Mouse (Mus musculus) cortical plate, adult 2 months (tissue): ENCODE results near the gene Txnrd1. TPM values are rescaled to one million over a fixed set of nuclear protein-coding genes. Genes with fewer than 3 reads are reported as not detected.
A peak's percentile ranks its signal among the peaks of the same experiment; 100 is the strongest.

Experiments used
- H3K27ac ChIP-seq: fragments of 200-500 bp; 2 replicates; pipeline ENCODE4 v1.5.1; 2012; ENCODE audit warnings: low read length, control low read depth, inconsistent platforms; ENCODE audit not compliant: insufficient read depth
- H3K4me1 ChIP-seq: fragments of 200-500 bp; 2 replicates; pipeline ENCODE4 v1.6.1; 2011; ENCODE audit warnings: low read length; ENCODE audit not compliant: control insufficient read depth, insufficient read depth
- H3K4me3 ChIP-seq: fragments of 200-500 bp; 2 replicates; pipeline ENCODE4 v1.5.1; 2011; ENCODE audit warnings: mild to moderate bottlenecking, low read length, control low read depth; ENCODE audit not compliant: insufficient read depth
- CTCF ChIP-seq: fragments of 200-500 bp; IDR thresholded peaks from 2 replicates; pipeline ENCODE4 v1.5.1; 2011; ENCODE audit warnings: mild to moderate bottlenecking, control low read depth, low read length; ENCODE audit not compliant: insufficient read depth; ENCODE audit errors: extremely low read depth
- POLR2A ChIP-seq: fragments of 200-500 bp; IDR thresholded peaks from 2 replicates; pipeline ENCODE4 v1.6.1; 2011; ENCODE audit warnings: mild to moderate bottlenecking, low read length, control low read depth; ENCODE audit not compliant: insufficient read depth; ENCODE audit errors: extremely low read depth
- polyA plus RNA-seq: library from polyadenylated mRNA; depleted of rRNA; stranded (reverse); fragments of >200 nt; gene quantifications from 2 replicates; pipeline ENCODE4 v1.2.3, GENCODE M21; 2012

Txnrd1 gene
- polyA plus RNA-seq, 1 experiment = 38.3 TPM

GRCm38 (mm10) chr10:82800094-82800493, 33.7 kb upstream of the Txnrd1 start:
- no peaks in the 10 kb centered on the region for H3K4me1 ChIP-seq
- TF ChIP-seq POLR2A (no peak), CTCF (no peak)
- no peak overlapping the region for H3K27ac ChIP-seq
- H3K4me3 ChIP-seq = no peak overlapping the region

GRCm38 (mm10) chr10:82804396-82804795, 29.4 kb upstream of the Txnrd1 start:
- Histone ChIP-seq H3K4me3 (no peak overlapping the region), H3K4me1 (no peaks in the 10 kb centered on the region), H3K27ac (no peak overlapping the region)
- no peak for TF ChIP-seq POLR2A
- TF ChIP-seq CTCF = no peak

GRCm38 (mm10) chr10:82805111-82805510, 28.6 kb upstream of the Txnrd1 start:
- no peak overlapping the region for H3K4me3 ChIP-seq
- no peak for TF ChIP-seq POLR2A
- no peak for TF ChIP-seq CTCF
- H3K4me1 ChIP-seq = no peaks in the 10 kb centered on the region
- H3K27ac ChIP-seq = no peak overlapping the region

- H3K4me3 ChIP-seq = no peak overlapping the region
- TF ChIP-seq CTCF = no peak
- no peak for TF ChIP-seq POLR2A
- H3K27ac ChIP-seq = no peak overlapping the region
- H3K4me1 ChIP-seq = no peaks in the 10 kb centered on the region
These were observed 27.3 kb upstream of the Txnrd1 start for GRCm38 (mm10) chr10:82806414-82806813.

- Histone ChIP-seq H3K27ac (no peak overlapping the region), H3K4me3 (no peak overlapping the region), H3K4me1 (no peaks in the 10 kb centered on the region)
- TF ChIP-seq POLR2A (no peak), CTCF (no peak)
These were observed 26.5 kb upstream of the Txnrd1 start for GRCm38 (mm10) chr10:82807238-82807637.

- no peak overlapping the region for H3K27ac ChIP-seq
- H3K4me1 ChIP-seq = no peaks in the 10 kb centered on the region
- TF ChIP-seq CTCF = no peak
- no peak for TF ChIP-seq POLR2A
- H3K4me3 ChIP-seq = no peak overlapping the region
These were observed 25.6 kb upstream of the Txnrd1 start for GRCm38 (mm10) chr10:82808155-82808554.

GRCm38 (mm10) chr10:82808891-82809290, 24.9 kb upstream of the Txnrd1 start:
- TF ChIP-seq CTCF (no peak), POLR2A (no peak)
- Histone ChIP-seq H3K27ac (no peak overlapping the region), H3K4me3 (no peak overlapping the region), H3K4me1 (no peaks in the 10 kb centered on the region)

GRCm38 (mm10) chr10:82809352-82809751, 24.4 kb upstream of the Txnrd1 start:
- Histone ChIP-seq H3K4me1 (no peaks in the 10 kb centered on the region; the same call in 1 of the 2 replicates), H3K4me3 (no peak overlapping the region), H3K27ac (no peak overlapping the region)
- TF ChIP-seq CTCF (no peak), POLR2A (no peak)

GRCm38 (mm10) chr10:82811855-82812431, 21.8 kb upstream of the Txnrd1 start:
- no peak overlapping the region for H3K27ac ChIP-seq
- H3K4me1 ChIP-seq = no peaks in the 10 kb centered on the region; the same call in 1 of the 2 replicates
- TF ChIP-seq POLR2A (no peak), CTCF (peak; percentile 38; the same call in 1 of the 2 replicates)
- peak overlapping the region; percentile 56 for H3K4me3 ChIP-seq

- Histone ChIP-seq H3K4me1 (no peaks in the 10 kb centered on the region; the same call in 1 of the 2 replicates), H3K27ac (no peak overlapping the region), H3K4me3 (no peak overlapping the region)
- no peak for TF ChIP-seq CTCF
- no peak for TF ChIP-seq POLR2A
These were observed 19.4 kb upstream of the Txnrd1 start for GRCm38 (mm10) chr10:82814096-82814970.
